Mouse (Mus musculus) hematopoietic multipotent progenitor cell, adult 10-12 weeks (in vitro differentiated cells): ENCODE measurements around the gene Upk3b. TPM values are rescaled to one million over a fixed set of nuclear protein-coding genes. Genes with fewer than 3 reads are reported as not detected.

ENCODE experiments used
- polyA plus RNA-seq: library from polyadenylated mRNA; stranded (reverse); fragments of >175 nt; gene quantifications from 2 replicates; pipeline ENCODE4 v1.2.3, GENCODE M21; 2012; ENCODE audit warnings: low replicate concordance

The Upk3b gene
- 0.10 TPM in 1 of 2 replicates, not detected in the other for polyA plus RNA-seq

GRCm38 (mm10) chr5:136038258-136039214, at the start of gene Upk3b:
Gene Upk3b (plus strand): TSS chr5:136038496.

GRCm38 (mm10) chr5:135994725-135995687, 43.3 kb upstream of the Upk3b start, which contains the start of gene Dtx2:
Gene Dtx2 (plus strand): TSS chr5:135994800.

GRCm38 (mm10) chr5:136054301-136055077, 16.2 kb downstream of the Upk3b start, which contains the start of gene Upk3bl:
Gene Upk3bl (plus strand): TSS chr5:136054492.

GRCm38 (mm10) chr5:136083669-136084107, 45.4 kb downstream of the Upk3b start, which contains the start of gene Rasa4:
Gene Rasa4 (plus strand): TSS chr5:136083916.

Other genes starting within 250 kb of the Upk3b start
- 0.10 TPM in 1 of 2 replicates, not detected in the other for gene Srrm3, start 231.6 kb upstream of the Upk3b start, polyA plus RNA-seq
- 1.8 TPM in 1 of 2 replicates, not detected in the other for gene Hspb1, start 150.6 kb upstream of the Upk3b start, polyA plus RNA-seq
- gene Ywhag, start 103.9 kb upstream of the Upk3b start, polyA plus RNA-seq: 78.6 and 114 TPM in 2 replicates
- gene Ssc4d, start 64.0 kb upstream of the Upk3b start, polyA plus RNA-seq: 1.6 and 2.0 TPM in 2 replicates
- not detected in 2 replicates for gene Zp3, start 58.4 kb upstream of the Upk3b start, polyA plus RNA-seq
- gene Dtx2, start 43.7 kb upstream of the Upk3b start, polyA plus RNA-seq: 46.6 and 52.9 TPM in 2 replicates
- not detected in 2 replicates for gene Upk3bl, start 16.0 kb downstream of the Upk3b start, polyA plus RNA-seq
- gene Rasa4, start 45.4 kb downstream of the Upk3b start, polyA plus RNA-seq: 24.3 and 31.9 TPM in 2 replicates
- gene Polr2j, start 78.1 kb downstream of the Upk3b start, polyA plus RNA-seq: 14.8 and 59.0 TPM in 2 replicates
- 48.0 and 50.0 TPM in 2 replicates for gene Lrwd1, start 97.6 kb downstream of the Upk3b start, polyA plus RNA-seq
- 37.0 and 70.1 TPM in 2 replicates for gene Alkbh4, start 97.7 kb downstream of the Upk3b start, polyA plus RNA-seq
- gene Orai2, start 132.2 kb downstream of the Upk3b start, polyA plus RNA-seq: 93.8 and 109 TPM in 2 replicates
- 7.6 and 33.4 TPM in 2 replicates for gene Prkrip1, start 160.5 kb downstream of the Upk3b start, polyA plus RNA-seq
- 50.0 and 111 TPM in 2 replicates for gene Sh2b2, start 208.1 kb downstream of the Upk3b start, polyA plus RNA-seq